Mouse (Mus musculus) midbrain, postnatal 0 days (tissue): ENCODE results near the gene Wdr82. TPM values are rescaled to one million over a fixed set of nuclear protein-coding genes. Genes with fewer than 3 reads are reported as not detected.

Source experiments
- ATAC-seq: fragments of 200-750 bp; cut with Nextera tagmentation; 2 replicates; pipeline ENCODE4 v1.8.0; 2017; ENCODE audit warnings: moderate number of reproducible peaks, mild to moderate bottlenecking, moderate TSS enrichment, moderate library complexity; ENCODE audit not compliant: low FRiP score
- DNase-seq: peaks from one replicate; pipeline ENCODE4 v3.0.0-alpha.2; 2015; ENCODE audit warnings: low spot score
- H3K27ac ChIP-seq: fragments of 300-500 bp; sonication (generic); 2 replicates; pipeline ENCODE4 v1.5.1; 2014; ENCODE audit warnings: low read depth, mild to moderate bottlenecking, low read length, mixed read lengths
- H3K27me3 ChIP-seq: fragments of 300-500 bp; sonication (generic); 2 replicates; pipeline ENCODE4 v1.6.1; 2014; ENCODE audit warnings: low read length, control low read depth, mixed read lengths; ENCODE audit not compliant: insufficient read depth
- H3K36me3 ChIP-seq: fragments of 300-500 bp; sonication (generic); 2 replicates; pipeline ENCODE4 v1.6.1; 2014; ENCODE audit warnings: low read length, control low read depth, mixed read lengths; ENCODE audit not compliant: insufficient read depth
- H3K4me1 ChIP-seq: fragments of 300-500 bp; sonication (generic); 2 replicates; pipeline ENCODE4 v1.6.1; 2014; ENCODE audit warnings: mild to moderate bottlenecking, control low read depth, antibody characterized with exemption, low read length, mixed read lengths; ENCODE audit not compliant: insufficient read depth
- H3K4me2 ChIP-seq: fragments of 300-500 bp; sonication (generic); 2 replicates; pipeline ENCODE4 v1.6.1; 2014; ENCODE audit warnings: low read depth, mild to moderate bottlenecking, low read length, mixed read lengths; ENCODE audit not compliant: poor library complexity, severe bottlenecking
- H3K4me3 ChIP-seq: fragments of 300-500 bp; sonication (generic); 2 replicates; pipeline ENCODE4 v1.5.1; 2014; ENCODE audit warnings: low read depth, mild to moderate bottlenecking, low read length, moderate library complexity
- H3K9ac ChIP-seq: fragments of 300-500 bp; sonication (generic); replicated peaks from 2 replicates; pipeline ENCODE4 v1.6.1; 2014; ENCODE audit warnings: mild to moderate bottlenecking, low read length, moderate library complexity, mixed read lengths; ENCODE audit not compliant: poor library complexity, severe bottlenecking
- H3K9me3 ChIP-seq: fragments of 300-500 bp; sonication (generic); 2 replicates; pipeline ENCODE4 v1.6.1; 2016; ENCODE audit warnings: low read length, control low read depth
- CTCF ChIP-seq: IDR thresholded peaks from 2 replicates; pipeline ENCODE4 v1.5.1; 2016; ENCODE audit warnings: antibody characterized with exemption, mild to moderate bottlenecking
- WGBS: fragments of 180-500 bp; shearing (Covaris S2); extraction: QIAGEN DNeasy Blood & Tissue Kit; methylation state at CpG from one replicate; pipeline ENCODE4 v1.1.7; 2014; 5-methylcytosine and 5-hydroxymethylcytosine counted together
- polyA plus RNA-seq: library from polyadenylated mRNA; unstranded; fragments of >200 nt; fragmentation: Nextera tagmentation; extraction: Ambion mirVana; gene quantifications from 2 replicates; pipeline ENCODE4 v1.2.1, GENCODE M21; 2015
- total RNA-seq: library from RNA; depleted of rRNA; stranded (reverse); fragments of >200 nt; gene quantifications from 2 replicates; pipeline ENCODE4 v1.2.3, GENCODE M21; 2014

Wdr82 gene
- total and polyA plus RNA-seq, 2 experiments from 2014 or later = 31.7 to 245 TPM

DNA sequence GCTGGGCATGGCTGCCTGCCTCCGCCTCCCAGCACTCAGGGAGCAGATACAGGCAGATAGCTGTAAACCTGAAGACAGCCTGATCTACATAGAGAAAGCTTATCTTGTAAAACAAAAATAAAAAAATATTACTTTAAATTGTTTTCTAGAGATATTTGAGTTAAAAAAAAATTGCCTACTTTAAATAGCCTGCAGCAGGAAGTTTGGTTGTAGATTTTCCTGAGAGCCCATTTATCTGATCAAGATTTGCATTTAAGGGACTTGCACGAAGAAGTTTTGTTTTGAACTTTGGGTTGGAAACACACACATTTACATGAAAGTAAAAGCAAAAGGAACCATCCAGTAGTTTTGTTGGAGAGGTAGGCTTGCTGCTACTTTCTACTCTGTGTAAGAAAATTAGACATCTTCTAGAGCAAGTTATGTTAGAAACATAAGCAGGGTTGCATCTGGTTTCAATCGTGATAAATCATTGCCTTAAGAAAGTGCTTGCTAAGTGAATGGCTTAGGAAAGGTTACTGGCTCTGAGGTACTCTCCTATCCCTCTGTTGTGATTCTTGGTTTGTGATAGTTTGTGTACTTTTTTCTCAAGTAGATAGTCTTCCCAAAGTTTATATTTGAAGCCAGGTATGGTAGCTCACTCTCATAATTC is 4.9 kb downstream of the Wdr82 start:
- H3K4me1 ChIP-seq = peaks cover 18% of the 10 kb centered on the region
- 74% methylated on average over 3 of the region's 3 CpGs for WGBS
- peaks cover 19% of the 10 kb centered on the region for H3K36me3 ChIP-seq
- DNase-seq = no peak
- no peak overlapping the region for H3K27ac ChIP-seq
- no peak overlapping the region for H3K9ac ChIP-seq
- H3K27me3 ChIP-seq = no peaks in the 10 kb centered on the region
- no peaks in the 10 kb centered on the region for H3K9me3 ChIP-seq
- no peak overlapping the region for H3K4me2 ChIP-seq
- no peak overlapping the region for H3K4me3 ChIP-seq
- no peak for ATAC-seq
- TF ChIP-seq CTCF = no peak

DNA sequence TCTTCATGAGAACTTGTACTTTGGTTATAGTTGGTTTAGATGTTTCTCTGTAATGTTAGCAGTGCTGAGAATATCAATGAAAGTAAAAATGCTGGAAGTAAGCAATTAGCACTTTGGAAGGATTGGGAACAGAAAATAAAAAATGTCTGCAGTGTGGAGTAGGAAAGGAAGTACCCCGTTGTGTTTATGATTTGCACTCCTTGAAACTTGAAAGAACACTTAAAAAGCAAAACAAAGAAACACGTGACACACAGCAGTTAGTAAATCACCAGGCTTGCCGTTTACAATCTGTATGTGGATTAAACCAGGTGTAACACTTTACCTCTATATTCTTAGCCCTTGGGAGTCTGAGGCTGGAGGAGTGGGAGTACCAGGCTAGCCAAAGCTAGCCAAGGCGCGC is 6.0 kb downstream of the Wdr82 start:
- no peaks in the 10 kb centered on the region for H3K9me3 ChIP-seq
- H3K4me3 ChIP-seq = no peak overlapping the region
- DNase-seq (no peak), ATAC-seq (no peak)
- no peak for TF ChIP-seq CTCF
- peaks cover 18% of the 10 kb centered on the region for H3K4me1 ChIP-seq
- 85% methylated on average over 5 of the region's 5 CpGs for WGBS
- no peak overlapping the region for H3K27ac ChIP-seq
- H3K36me3 ChIP-seq = peaks cover 26% of the 10 kb centered on the region
- no peak overlapping the region for H3K4me2 ChIP-seq
- no peaks in the 10 kb centered on the region for H3K27me3 ChIP-seq
- H3K9ac ChIP-seq = no peak overlapping the region

DNA sequence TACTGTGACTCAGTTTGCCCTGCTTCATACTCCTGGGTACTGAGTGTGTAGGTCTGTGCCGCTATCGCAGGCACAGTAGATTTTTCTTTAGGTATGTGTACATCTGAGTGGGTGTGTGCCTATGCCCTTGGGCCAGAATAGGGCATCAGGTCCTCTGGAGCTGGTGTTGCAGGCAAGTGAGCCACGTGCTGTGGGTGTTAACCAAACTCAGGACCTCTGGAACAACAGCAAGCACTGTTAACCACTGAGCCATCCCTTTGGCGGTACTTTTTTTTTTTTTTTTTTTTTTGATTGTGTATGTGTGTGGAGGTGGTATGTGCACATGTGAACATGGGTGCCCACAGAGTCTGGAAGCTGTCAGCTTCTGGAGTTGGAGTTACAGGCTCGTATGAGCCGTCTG is 7.1 kb downstream of the Wdr82 start:
- WGBS = 93% methylated on average over 6 of the region's 6 CpGs

DNA sequence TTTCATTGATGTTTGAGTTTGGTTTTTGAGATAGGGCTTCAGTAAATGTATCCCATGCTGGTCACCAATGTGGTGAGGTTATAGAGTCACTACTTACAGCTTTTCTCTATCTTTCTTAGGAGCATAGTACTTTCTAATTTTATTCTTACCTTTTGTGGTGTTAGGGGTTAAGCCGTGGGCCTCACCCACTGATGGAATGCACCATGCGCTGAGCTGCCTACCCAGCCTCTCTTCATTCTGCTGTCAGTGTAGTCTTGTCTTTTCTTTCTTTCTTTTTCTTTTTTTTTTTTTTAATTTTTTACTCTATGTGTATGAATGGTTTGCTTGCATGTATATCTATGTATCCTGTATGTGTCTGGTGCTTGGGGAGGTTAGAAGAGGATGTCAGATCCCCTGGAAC is 8.7 kb downstream of the Wdr82 start:
- Histone ChIP-seq H3K9me3 (no peaks in the 10 kb centered on the region), H3K36me3 (peaks cover 50% of the 10 kb centered on the region), H3K27me3 (no peaks in the 10 kb centered on the region), H3K4me1 (peaks cover 7% of the 10 kb centered on the region; the same call in 1 of the 2 replicates), H3K27ac (no peak overlapping the region), H3K4me3 (no peak overlapping the region), H3K9ac (no peak overlapping the region), H3K4me2 (no peak overlapping the region)
- TF ChIP-seq CTCF = no peak
- ATAC-seq (no peak), DNase-seq (no peak)
- 84% methylated on average over 2 of the region's 2 CpGs for WGBS

More for the DNA sequence above, 7.1 kb downstream of the Wdr82 start:
- Histone ChIP-seq H3K4me3 (no peak overlapping the region), H3K9me3 (no peaks in the 10 kb centered on the region), H3K36me3 (peaks cover 35% of the 10 kb centered on the region), H3K9ac (no peak overlapping the region), H3K4me1 (peaks cover 18% of the 10 kb centered on the region), H3K27me3 (no peaks in the 10 kb centered on the region), H3K27ac (no peak overlapping the region), H3K4me2 (no peak overlapping the region)
- DNase-seq (no peak), ATAC-seq (no peak)
- TF ChIP-seq CTCF = no peak

DNA sequence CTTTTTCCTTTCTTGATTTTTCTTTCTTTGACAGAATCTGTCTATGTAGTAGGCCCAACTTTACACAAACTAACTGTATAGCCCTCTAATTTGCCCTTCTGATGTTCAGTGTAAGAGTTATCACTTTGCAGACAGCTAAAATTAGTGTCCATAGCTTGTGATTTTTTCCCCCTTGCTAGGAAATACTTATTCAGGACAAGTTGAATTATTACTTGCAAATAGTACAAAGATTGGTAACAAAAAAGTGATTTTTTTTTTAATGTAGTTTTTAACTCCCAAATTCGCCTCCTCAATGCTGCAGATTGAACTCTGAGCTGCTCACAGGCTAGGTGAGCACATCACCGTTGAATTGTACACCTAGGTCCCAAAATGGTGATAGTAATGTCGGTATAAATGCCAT is 9.2 kb downstream of the Wdr82 start:
- Histone ChIP-seq H3K4me1 (peaks cover 2% of the 10 kb centered on the region; the same call in 1 of the 2 replicates), H3K9ac (no peak overlapping the region), H3K4me2 (no peak overlapping the region), H3K27ac (no peak overlapping the region), H3K27me3 (no peaks in the 10 kb centered on the region), H3K36me3 (peaks cover 55% of the 10 kb centered on the region), H3K4me3 (no peak overlapping the region), H3K9me3 (no peaks in the 10 kb centered on the region)
- TF ChIP-seq CTCF = no peak
- 96% methylated on average over 3 of the region's 3 CpGs for WGBS
- DNase-seq = no peak
- ATAC-seq = no peak

DNA sequence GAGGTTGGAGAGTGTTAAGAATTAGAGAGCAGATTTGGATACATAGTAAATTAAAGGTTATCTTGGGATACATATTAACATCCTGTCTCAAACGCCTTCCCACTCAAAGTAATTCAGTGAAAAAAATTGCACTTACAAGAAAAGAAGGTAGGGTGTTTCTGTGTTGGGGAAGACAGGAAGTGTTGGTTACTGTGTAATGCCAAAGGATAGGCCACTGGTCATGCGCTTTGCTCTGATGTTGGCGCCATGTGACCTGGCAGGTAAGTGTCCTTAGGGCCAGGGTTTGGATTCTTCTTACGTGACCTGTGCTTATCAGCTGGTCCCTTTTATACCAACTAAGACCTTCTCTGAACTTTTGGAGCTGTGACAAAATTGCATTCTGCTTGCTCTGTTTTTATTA is 11.4 kb downstream of the Wdr82 start:
- Histone ChIP-seq H3K9me3 (no peaks in the 10 kb centered on the region), H3K27me3 (no peaks in the 10 kb centered on the region), H3K9ac (no peak overlapping the region), H3K27ac (no peak overlapping the region), H3K4me1 (no peaks in the 10 kb centered on the region), H3K4me2 (no peak overlapping the region), H3K36me3 (peaks cover 68% of the 10 kb centered on the region), H3K4me3 (no peak overlapping the region)
- DNase-seq (no peak), ATAC-seq (no peak)
- no peak for TF ChIP-seq CTCF
- 95% methylated on average over 4 of the region's 4 CpGs for WGBS
